Mouse (Mus musculus): Measurements from ENCODE around the gene Kcnk4.

DNA sequence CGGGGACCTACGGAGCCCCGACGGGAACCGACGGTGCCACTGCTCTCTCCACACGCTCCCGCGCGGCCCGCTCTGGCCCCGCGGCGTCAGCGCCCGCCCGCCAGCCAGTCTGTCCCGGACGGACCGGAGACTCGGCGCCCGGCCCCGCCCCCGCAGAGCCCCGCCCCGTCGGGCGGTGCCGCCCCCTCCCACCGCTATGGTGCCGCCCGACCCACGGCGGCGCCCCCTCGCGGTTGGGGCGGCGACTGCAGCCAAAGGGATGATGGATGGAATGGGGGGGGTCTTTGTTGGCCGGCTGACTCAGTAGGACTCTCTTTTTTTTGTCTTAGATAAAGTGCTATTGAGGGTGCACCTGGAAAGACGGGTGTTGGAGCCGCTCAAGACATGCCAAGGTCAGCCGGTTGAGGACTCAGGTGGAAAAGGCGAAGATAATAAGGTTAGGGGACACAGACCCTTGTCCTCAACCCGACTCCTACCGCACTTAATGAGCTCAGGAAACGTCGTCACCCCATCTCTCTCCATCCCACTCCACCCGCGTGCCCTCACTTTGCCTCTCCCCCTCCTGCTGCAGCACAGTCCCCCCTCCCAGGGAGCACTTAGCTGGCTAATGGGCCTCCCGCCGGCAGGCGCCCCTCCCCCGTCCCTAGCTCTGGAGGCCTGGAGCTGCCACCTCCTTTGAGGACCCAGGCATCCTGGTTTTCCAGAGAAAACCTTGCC, 35.5 kb upstream of the Kcnk4 start:
- TF ChIP-seq CTCF (IDR thresholded peaks at IDR 0.05; ENCODE audit: extremely low read depth, insufficient read length, insufficient replicate concordance, low read depth, low read length): peak; percentile 79; the same call in 1 of the 2 replicates
- TF ChIP-seq POLR2A (IDR thresholded peaks at IDR 0.05; ENCODE audit: low read depth, low read length): peak; percentile 94
